Mouse (Mus musculus) hindbrain, embryonic 15.5 days (tissue): ENCODE data around the gene Qrich2. TPM values are rescaled to one million over a fixed set of nuclear protein-coding genes. Genes with fewer than 3 reads are reported as not detected.
"Not testable (repeated sequence)": the region's sequence is repeated elsewhere in the genome, so short reads cannot be mapped to it uniquely, and the experiment has no call there.

Source experiments
- ATAC-seq: fragments of 200-750 bp; cut with Nextera tagmentation; 2 replicates; pipeline ENCODE4 v1.8.0; 2017; ENCODE audit warnings: low read depth, moderate number of reproducible peaks, moderate TSS enrichment; ENCODE audit not compliant: low FRiP score
- H3K27ac ChIP-seq: fragments of 300-500 bp; sonication (generic); replicated peaks from 2 replicates; pipeline ENCODE4 v1.5.1; 2015; ENCODE audit warnings: mild to moderate bottlenecking, inconsistent platforms
- H3K27me3 ChIP-seq: fragments of 300-500 bp; sonication (generic); 2 replicates; pipeline ENCODE4 v1.6.1; 2015; ENCODE audit warnings: control low read depth, inconsistent platforms
- H3K36me3 ChIP-seq: fragments of 300-500 bp; sonication (generic); 2 replicates; pipeline ENCODE4 v1.6.1; 2015; ENCODE audit warnings: control low read depth, inconsistent platforms
- H3K4me1 ChIP-seq: fragments of 300-500 bp; sonication (generic); replicated peaks from 2 replicates; pipeline ENCODE4 v1.6.1; 2015; ENCODE audit warnings: control low read depth, inconsistent platforms
- H3K4me2 ChIP-seq: fragments of 300-500 bp; sonication (generic); 2 replicates; pipeline ENCODE4 v1.6.1; 2015; ENCODE audit warnings: moderate library complexity, mild to moderate bottlenecking, inconsistent platforms
- H3K4me3 ChIP-seq: fragments of 300-500 bp; sonication (generic); 2 replicates; pipeline ENCODE4 v1.5.1; 2015; ENCODE audit warnings: mild to moderate bottlenecking, inconsistent platforms
- H3K9ac ChIP-seq: fragments of 300-500 bp; sonication (generic); 2 replicates; pipeline ENCODE4 v1.6.1; 2015; ENCODE audit warnings: inconsistent platforms
- H3K9me3 ChIP-seq: fragments of 300-500 bp; sonication (generic); 2 replicates; pipeline ENCODE4 v1.6.1; 2016; ENCODE audit warnings: control low read depth, inconsistent platforms
- whole genome bisulfite sequencing: fragments of 180-500 bp; shearing (Covaris S2); methylation state at CpG from one replicate; pipeline ENCODE4 v1.1.7; 2015; 5-methylcytosine and 5-hydroxymethylcytosine counted together
- polyA plus RNA-seq: library from polyadenylated mRNA; unstranded; fragments of >200 nt; fragmentation: Nextera tagmentation; extraction: Ambion mirVana; gene quantifications from 2 replicates; pipeline ENCODE4 v1.2.1, GENCODE M21; 2015

The Qrich2 gene
- polyA plus RNA-seq, 1 experiment from 2014 or later: 0.47 TPM

DNA sequence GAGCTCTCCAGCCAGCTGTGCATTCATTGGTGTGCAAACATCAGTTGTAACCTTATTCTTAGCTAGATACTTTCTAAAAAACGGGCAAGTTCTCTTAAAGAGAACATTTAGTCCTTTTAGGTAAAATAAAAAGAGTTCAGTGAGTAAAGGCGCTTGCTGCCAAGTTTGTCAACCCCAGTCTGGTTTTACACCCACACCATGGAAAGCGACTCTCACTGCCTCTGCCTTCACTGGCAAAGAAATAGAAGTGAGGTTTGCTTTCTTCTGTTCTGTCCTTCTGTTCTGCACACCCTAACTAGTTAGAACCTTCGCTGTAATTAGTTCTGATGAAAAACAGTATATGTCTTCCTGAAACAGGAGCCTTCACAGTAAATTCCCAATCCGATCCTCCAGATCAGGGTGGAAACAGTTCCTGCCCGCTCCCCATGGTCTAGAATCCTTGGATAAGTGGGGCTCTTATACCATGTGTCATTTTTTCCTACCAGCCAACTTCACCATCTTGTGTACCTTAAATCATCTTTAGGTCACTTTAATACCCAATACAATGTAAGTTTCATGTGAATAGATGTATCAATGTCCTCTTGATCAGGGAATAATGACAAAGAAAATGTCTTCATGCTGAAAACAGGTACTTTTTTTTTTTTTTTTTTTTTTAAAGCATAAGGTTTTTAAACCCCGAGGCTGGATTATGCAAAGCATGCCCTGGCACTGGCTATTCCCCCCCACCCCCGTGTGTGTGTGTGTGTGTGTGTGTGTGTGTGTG lies 33.3 kb downstream of the Qrich2 start:
- no peaks in the 10 kb centered on the region for H3K9me3 ChIP-seq
- H3K4me3 ChIP-seq: no peak overlapping the region
- peaks cover 3% of the 10 kb centered on the region; the same call in 1 of the 2 replicates for H3K36me3 ChIP-seq
- WGBS: 64% methylated on average over 8 of the region's 8 CpGs
- peaks cover 29% of the 10 kb centered on the region for H3K4me1 ChIP-seq
- no peak for ATAC-seq
- no peak overlapping the region for H3K27ac ChIP-seq
- no peak overlapping the region for H3K9ac ChIP-seq
- H3K27me3 ChIP-seq: no peaks in the 10 kb centered on the region
- H3K4me2 ChIP-seq: no peak overlapping the region

DNA sequence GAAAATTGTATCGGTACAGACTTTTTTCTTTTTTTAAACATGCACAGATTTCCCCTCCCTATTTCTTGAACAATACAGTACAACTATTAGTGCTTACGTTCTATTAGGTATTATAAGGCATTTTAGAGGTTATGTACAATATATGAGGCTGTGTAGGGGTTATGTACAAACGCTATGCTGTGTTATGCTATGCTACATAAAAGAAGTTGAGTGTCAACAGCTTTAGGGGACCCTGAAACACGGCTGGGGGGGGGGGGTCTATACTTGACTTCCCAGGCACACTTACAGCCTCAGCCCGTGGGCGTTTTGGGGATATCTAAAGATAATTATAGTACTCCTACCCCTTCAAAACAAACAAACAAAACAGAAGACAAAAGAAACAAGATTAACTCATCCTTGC lies 33.9 kb downstream of the Qrich2 start:
- no peaks in the 10 kb centered on the region for H3K27me3 ChIP-seq
- no peak overlapping the region for H3K9ac ChIP-seq
- 57% methylated on average over 6 of the region's 6 CpGs for WGBS
- no peak overlapping the region for H3K27ac ChIP-seq
- no peaks in the 10 kb centered on the region for H3K36me3 ChIP-seq
- no peak for ATAC-seq
- H3K4me3 ChIP-seq: no peak overlapping the region
- no peak overlapping the region for H3K4me2 ChIP-seq
- no peaks in the 10 kb centered on the region for H3K9me3 ChIP-seq
- peaks cover 23% of the 10 kb centered on the region for H3K4me1 ChIP-seq

DNA sequence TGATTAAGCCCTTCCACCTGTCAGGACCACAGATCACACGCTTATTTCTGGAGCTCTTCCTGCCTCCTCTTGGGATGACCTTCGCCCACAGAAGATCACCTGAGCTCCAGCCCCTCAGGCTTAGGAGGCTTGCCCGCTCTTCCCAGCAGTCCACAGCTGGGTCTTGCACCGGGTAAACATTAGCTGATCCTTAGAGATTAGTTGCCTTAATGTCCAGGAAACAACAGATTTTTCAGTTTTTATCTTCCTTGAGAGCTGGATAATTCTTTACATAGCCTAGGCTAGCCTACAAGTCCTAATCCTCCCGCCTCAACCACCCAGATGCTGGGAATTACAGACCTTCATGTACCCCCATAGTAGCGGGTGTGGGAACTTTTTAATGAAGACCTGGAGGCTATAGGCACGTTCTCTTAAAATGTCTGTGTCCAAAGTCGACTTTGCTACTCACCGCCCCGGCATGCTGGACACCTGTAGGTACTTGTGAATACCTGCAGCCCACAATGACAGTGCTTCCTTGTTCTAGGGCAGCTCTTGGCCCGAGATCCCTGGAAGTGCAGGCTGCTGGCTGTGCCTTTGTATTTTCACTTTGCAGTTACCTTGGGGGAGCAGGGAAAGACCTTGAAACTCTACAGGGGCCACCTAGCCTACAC lies 34.5 kb downstream of the Qrich2 start:
- Histone ChIP-seq H3K9me3 (no peaks in the 10 kb centered on the region), H3K4me3 (no peak overlapping the region), H3K27me3 (no peaks in the 10 kb centered on the region), H3K4me2 (no peak overlapping the region), H3K27ac (no peak overlapping the region), H3K4me1 (peaks cover 17% of the 10 kb centered on the region), H3K36me3 (no peaks in the 10 kb centered on the region), H3K9ac (no peak overlapping the region)
- no peak for ATAC-seq
- 61% methylated on average over 11 of the region's 11 CpGs for WGBS

DNA sequence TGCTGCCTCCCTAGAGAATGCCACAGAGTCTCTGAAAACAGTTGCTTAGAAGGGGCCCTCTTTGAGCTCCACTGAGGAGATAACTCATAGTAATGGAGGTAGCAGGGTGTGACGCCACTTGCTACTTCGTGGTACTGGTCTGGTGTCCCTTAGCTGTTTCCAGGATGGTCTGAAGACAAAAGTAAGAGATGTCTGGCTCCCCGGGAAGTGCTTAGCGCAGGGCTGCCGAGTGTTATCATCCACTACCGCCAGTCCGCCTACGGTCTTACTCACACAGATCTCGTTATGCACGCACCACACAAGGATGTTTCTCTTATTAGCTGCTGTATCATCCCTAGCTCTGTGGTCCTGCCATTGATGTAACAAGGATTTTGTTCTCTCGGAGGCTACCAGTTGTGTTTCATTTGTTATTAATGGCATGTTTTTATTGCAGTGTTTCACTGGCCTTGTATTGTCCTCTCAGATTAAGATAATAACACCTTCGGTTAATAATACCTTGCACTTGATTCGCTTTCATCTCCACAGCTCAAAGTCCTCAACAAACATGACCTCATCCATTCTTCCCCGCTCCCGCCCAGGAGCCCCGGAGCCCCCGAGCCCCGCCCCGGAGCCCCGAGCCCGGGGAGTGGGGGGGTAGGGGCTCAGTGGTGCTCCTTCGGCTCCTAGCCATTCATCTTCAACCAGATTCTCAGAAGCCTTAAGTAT lies 35.2 kb downstream of the Qrich2 start:
- Histone ChIP-seq H3K9ac (no peak overlapping the region), H3K27me3 (no peaks in the 10 kb centered on the region), H3K27ac (no peak overlapping the region), H3K4me3 (no peak overlapping the region), H3K9me3 (no peaks in the 10 kb centered on the region), H3K36me3 (no peaks in the 10 kb centered on the region), H3K4me1 (peaks cover 10% of the 10 kb centered on the region), H3K4me2 (no peak overlapping the region)
- no peak for ATAC-seq
- WGBS: 51% methylated on average over 22 of the region's 22 CpGs

DNA sequence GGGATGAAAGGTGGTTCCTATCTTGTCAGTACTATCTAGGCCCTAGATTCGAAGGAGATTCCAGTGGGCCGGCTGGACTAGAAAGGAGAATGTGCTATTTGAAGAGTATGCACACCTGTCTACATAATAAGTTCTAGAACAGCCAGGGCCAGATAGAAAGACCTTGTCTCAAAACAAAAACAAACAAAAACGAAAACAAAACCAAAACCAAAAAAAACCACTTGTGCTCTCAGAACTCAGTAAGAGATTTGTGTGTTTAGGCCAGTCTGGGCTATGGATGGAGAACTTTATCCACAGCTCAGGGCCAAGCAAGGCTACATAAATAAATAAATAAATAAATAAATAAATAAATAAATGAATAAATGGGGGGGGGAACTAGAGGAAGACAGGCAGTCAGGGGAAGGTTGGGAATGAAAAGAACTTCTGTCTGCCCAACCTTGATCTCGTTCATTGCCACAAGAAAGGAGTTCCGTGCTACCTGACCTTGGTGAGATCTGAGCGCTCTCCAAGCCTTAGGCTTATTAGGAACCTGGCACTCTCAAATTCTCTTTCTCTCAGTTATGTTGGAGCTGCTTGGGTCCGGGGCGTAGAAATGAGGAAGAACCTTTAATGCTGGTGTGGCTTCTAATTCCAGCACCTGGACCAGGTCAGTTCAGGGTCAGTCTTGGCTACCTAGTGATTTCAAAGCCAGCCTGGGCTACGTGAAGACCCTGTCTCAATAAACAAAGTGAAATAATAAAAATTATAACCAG lies 36.0 kb downstream of the Qrich2 start:
- H3K27me3 ChIP-seq: no peaks in the 10 kb centered on the region
- 83% methylated on average over 9 of the region's 9 CpGs for WGBS
- H3K4me3 ChIP-seq: no peak overlapping the region
- H3K36me3 ChIP-seq: no peaks in the 10 kb centered on the region
- no peak for ATAC-seq
- no peak overlapping the region for H3K27ac ChIP-seq
- H3K9ac ChIP-seq: no peak overlapping the region
- H3K4me2 ChIP-seq: no peak overlapping the region
- peaks cover 2% of the 10 kb centered on the region for H3K4me1 ChIP-seq
- no peaks in the 10 kb centered on the region for H3K9me3 ChIP-seq

DNA sequence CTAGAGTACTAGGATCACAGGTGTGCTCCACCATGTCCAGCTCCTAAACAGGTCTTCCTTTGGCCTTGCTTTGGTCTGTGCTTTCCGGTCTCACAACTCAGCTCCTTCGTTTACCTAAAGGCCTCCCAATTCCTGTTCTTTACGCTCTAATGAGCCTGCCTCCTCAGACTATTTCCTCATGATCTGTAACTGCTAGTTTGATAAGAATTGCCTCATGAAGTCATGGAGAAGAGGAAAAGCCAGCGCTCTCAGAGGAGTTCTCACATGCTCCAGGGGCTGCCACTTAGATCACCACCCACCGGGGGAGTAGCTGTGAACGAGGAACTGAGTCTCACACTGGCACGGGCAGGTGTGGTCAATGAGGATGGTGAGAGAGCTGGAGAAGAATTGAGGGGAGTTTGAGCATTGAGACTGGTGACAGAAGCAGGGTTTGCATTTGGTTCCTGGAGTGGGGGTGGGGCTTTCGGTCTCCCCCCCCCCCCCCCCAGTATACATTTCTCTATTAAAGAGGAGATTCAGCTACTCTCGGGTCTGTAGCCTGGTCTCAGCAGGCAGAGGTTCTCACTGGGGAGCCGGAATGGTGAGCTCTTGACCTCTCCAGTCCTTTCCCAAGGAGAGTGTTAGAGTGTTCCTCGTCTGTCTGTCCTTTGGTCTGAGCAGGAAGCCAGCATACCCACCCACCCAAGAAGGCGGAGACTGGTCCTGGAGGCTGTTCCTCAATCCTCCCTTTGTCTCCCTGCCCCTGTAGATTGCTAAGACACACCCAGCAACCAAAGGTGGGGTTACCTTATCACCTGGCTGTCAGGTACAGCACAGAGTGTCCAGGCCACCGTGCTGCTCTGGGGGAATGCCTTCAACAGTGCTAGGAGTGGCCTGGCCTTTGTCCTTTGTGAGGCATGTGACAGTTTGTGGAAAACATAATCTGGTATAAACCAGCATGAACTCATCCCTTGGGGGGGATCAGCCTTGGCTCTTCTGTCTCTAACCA lies 36.9 kb downstream of the Qrich2 start:
- Histone ChIP-seq H3K9me3 (no peaks in the 10 kb centered on the region), H3K4me2 (no peak overlapping the region), H3K27ac (no peak overlapping the region), H3K36me3 (no peaks in the 10 kb centered on the region), H3K4me3 (no peak overlapping the region), H3K4me1 (no peaks in the 10 kb centered on the region), H3K27me3 (no peaks in the 10 kb centered on the region), H3K9ac (no peak overlapping the region)
- WGBS: 57% methylated on average over 13 of the region's 13 CpGs
- no peak for ATAC-seq

DNA sequence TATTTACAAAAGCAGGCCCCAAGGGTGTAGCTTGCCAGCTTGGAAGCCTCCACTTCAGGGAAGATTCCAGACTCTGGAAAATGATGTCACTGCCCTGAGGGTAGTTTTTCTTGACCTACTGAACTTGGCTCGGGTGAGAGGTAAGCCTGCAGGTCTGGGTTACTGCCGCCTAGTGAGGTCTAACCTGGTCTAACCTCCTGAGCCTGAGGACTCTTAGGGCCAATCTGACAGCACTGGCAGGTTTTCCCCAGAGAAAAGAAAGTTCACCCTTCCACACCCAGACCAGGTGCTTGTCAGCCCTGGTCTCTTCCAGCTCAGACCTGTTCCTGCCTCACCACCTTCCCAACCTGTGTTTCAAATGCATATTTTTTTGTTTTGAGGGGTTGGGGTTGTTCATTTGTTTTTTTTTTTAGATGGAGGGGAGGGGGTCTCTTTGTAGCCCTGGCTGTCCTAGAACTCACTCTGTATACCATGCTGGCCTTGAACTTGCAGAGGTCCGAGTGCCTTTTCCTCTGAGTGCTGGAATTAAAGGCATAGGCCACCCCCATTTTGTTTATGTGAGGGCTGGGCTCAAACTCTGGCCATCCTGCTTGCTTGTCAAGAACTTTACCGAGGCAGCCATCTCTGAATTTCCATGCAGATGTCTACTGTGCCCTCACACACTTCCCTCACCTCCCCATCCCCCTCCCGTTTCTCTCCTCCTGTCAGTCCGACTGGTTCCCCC lies 39.0 kb downstream of the Qrich2 start:
- Histone ChIP-seq H3K9ac (no peak overlapping the region), H3K4me1 (no peaks in the 10 kb centered on the region), H3K4me3 (no peak overlapping the region), H3K36me3 (no peaks in the 10 kb centered on the region), H3K9me3 (no peaks in the 10 kb centered on the region), H3K27ac (no peak overlapping the region), H3K4me2 (no peak overlapping the region), H3K27me3 (no peaks in the 10 kb centered on the region)
- ATAC-seq: no peak
- WGBS: 78% methylated on average over 6 of the region's 6 CpGs

DNA sequence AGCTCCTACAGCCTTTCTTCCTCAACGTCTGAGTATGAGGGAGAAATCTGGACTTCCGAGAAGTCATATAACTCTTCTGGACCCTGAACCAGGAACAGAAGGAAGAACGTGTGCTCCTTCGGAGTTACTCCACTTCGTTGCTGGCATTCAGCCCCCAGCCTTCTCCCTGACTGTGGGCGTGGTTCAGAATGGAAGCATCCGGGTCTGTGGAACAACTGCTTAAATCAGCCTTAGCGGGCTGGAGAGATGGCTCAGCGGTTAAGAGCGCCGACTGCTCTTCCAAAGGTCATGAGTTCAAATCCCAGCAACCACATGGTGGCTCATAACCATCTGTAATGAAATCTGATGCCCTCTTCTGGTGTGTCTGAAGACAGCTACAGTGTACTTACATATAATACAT lies 39.7 kb downstream of the Qrich2 start:
- H3K27ac ChIP-seq, H3K9me3 ChIP-seq, H3K27me3 ChIP-seq, ATAC-seq, H3K4me1 ChIP-seq, H3K9ac ChIP-seq, H3K4me2 ChIP-seq, H3K36me3 ChIP-seq, H3K4me3 ChIP-seq: not testable (repeated sequence)
- WGBS: 87% methylated on average over 11 of the region's 11 CpGs

DNA sequence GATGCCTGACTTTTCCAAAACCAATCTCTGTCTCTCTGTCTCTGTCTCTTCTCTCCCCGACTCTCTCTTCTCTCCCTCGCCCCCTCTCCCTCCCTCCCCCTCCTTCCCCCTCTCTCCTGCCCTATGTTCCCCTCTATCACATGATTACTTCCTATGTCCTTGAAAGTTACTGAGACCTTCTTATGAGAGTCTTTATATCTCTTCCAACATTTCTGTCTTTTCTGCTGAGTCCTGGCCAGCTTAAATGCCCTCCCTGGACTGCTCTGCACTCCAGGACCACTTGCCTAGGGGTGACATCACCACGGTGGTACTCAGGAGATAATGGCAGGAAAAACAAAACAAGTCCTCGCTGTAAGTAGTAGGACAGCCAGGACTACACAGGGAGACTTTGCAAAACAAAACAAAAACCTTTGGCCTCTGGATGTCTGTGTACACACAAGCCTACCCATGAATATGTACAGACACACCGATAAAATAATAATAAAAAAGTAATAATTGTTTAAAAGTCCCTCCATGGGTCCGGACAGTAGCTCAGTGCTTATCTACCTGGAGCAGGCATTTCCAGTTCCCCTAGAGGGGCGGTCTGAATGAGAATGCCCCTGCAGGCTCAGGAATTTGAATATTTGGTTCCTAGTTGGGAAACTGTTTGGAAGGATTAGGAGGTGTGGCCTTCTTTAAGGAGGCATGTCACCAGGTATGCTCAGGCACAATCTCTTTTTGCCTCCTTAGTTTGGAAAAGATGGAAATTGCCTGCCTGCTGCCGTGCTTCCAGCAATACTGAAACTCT lies 41.2 kb downstream of the Qrich2 start:
- Histone ChIP-seq H3K9ac (no peak overlapping the region), H3K4me2 (no peak overlapping the region), H3K27me3 (no peaks in the 10 kb centered on the region), H3K4me3 (no peak overlapping the region), H3K4me1 (no peaks in the 10 kb centered on the region), H3K9me3 (no peaks in the 10 kb centered on the region), H3K36me3 (no peaks in the 10 kb centered on the region), H3K27ac (no peak overlapping the region)
- 54% methylated on average over 8 of the region's 8 CpGs for WGBS
- no peak for ATAC-seq
